Mouse (Mus musculus): ENCODE measurements around the gene Tspan17.

DNA sequence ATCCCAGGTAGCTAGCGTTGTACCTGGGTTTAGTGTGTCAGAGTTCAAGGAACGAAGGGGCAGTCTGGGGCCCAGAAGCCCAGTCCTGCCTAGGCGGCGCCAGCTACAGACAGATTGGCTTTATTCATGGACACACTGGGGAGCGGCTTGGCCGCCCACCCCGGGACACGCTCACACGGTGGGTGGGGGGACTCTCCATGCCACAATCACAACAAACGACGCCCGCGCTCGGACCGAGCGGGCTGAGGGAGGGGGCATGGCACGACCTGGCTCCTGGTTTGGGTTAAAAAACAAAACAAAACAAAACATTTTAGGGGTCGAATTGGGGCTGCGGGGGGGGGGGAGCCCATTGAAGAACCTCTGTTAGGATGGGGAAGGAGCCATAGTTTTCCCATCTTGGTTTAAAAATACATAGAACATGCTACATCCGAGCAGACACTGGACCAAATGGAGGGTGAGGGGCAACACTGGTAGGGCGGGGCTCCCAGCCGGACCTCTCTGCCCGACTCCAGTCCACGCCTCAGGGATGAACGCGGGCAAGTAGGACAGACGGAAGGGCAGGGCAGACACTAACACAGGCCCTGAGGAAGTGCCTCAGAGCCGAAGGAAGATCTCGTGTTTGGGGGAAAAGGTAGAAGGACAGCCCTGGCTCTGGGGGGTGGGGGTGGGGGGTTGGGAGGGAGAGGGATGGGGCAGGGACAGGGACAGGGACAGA lies 30.3 kb upstream of the Tspan17 start:
- no peak for TF ChIP-seq POLR2A (IDR thresholded peaks at IDR 0.05; ENCODE audit: borderline replicate concordance, low read depth, low read length)
- no peak for TF ChIP-seq CTCF (IDR thresholded peaks at IDR 0.05; ENCODE audit: low read depth, low read length)
